Mouse (Mus musculus): ENCODE results near the gene Proca1. TPM values are rescaled to one million over a fixed set of nuclear protein-coding genes. Genes with fewer than 3 reads are reported as not detected.

Proca1 gene
- 1 to 10 TPM; 5.1 to 6.7 TPM for total RNA-seq (2021)
- long read RNA-seq, experiment 1, partial matches to known transcripts: 0 of 2 reads
- long read RNA-seq, experiment 1, other reads (novel, unspliced or antisense): 0 of 2 reads
- long read RNA-seq, experiment 2, partial matches to known transcripts: 0 of 4 reads
- long read RNA-seq, experiment 2, other reads (novel, unspliced or antisense): 1 of 4 reads

GRCm38 (mm10) chr11:78193113-78193512, at the start of gene Proca1:
Gene Proca1 (plus strand): TSS chr11:78193392.
- intact Hi-C loops (cut with DNase I): no loop called here
- DNase-seq (ENCODE audit: low spot score in 2 of 2): no peak

GRCm38 (mm10) chr11:78143520-78143919, 49.7 kb upstream of the Proca1 start:
- intact Hi-C loops (cut with DNase I): no loop called here
- DNase-seq (ENCODE audit: low spot score in 2 of 2): no peak

DNA sequence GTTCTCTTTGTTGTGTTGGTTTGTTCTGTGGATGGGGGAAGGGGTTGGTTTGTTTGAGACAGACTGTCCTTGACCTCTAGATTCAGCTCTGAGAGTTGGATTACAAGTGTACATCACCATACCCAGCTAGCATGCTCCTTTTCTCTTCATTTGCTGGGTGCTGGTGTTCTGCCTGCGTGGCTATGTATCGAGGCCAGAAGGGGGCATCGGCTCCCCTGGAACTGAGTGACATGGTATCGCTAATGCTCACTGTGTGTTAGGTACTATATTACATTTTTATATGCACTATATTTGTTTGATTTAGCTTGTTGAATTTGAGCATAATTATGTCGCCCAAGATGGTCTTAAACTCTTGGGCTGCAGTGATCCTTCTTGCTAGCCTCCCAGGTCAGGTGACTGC, 47.0 kb upstream of the Proca1 start:
- intact Hi-C loops (cut with DNase I): loop anchor here (5.0 kb wide), 1 partner anchor 49 kb away; no protein-coding TSS in a partner anchor
- no peak for DNase-seq (ENCODE audit: low spot score in 2 of 2)

DNA sequence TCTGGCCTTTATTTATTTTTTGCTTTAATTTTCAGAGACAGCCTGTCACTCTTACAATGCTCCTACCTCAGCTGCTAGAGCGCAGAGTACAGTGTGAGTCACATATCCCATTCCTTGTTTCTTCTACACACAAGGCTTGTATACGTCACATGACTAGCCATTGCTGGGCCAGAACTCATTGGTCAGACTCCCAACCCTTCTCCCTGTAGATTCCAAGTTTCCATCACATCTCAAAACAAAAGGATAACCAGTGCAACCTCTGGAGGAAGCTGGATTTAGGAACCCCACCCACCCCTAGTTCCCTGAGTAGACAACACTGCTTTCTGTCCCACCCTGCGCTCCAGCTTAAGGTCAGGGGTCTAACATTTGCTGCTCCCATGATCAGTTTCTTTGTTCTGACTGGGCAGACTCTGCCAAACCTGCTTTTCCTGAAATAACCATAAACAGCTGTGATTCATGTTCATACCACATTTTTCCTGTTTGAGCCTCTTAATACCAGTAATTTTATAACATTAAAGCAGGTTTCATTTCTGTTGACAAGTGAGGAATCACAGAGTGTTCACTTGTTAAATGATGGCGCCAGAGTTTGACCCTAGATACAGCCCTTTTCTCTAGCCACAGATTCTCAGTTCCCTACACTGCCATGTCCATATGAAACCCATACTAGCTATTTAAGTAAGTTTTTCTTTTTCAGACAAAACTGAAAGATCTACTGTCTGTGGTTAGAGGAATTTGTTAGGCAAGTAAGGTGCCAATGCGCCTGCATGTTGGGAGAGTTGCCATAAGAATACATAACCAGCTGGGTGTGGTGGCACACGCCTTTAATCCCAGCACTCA, 46.3 kb upstream of the Proca1 start:
- DNase-seq (ENCODE audit: low spot score in 2 of 2): no peak
- intact Hi-C loops (cut with DNase I): loop anchor here (5.0 kb wide), 1 partner anchor 50 kb away; no protein-coding TSS in a partner anchor

GRCm38 (mm10) chr11:78151161-78151560, 42.0 kb upstream of the Proca1 start:
- intact Hi-C loops (cut with DNase I): loop anchor here (5.0 kb wide), 1 partner anchor 69 kb away; the partner anchor contains the start of gene Eral1
- no peak for DNase-seq (ENCODE audit: low spot score in 2 of 2)

DNA sequence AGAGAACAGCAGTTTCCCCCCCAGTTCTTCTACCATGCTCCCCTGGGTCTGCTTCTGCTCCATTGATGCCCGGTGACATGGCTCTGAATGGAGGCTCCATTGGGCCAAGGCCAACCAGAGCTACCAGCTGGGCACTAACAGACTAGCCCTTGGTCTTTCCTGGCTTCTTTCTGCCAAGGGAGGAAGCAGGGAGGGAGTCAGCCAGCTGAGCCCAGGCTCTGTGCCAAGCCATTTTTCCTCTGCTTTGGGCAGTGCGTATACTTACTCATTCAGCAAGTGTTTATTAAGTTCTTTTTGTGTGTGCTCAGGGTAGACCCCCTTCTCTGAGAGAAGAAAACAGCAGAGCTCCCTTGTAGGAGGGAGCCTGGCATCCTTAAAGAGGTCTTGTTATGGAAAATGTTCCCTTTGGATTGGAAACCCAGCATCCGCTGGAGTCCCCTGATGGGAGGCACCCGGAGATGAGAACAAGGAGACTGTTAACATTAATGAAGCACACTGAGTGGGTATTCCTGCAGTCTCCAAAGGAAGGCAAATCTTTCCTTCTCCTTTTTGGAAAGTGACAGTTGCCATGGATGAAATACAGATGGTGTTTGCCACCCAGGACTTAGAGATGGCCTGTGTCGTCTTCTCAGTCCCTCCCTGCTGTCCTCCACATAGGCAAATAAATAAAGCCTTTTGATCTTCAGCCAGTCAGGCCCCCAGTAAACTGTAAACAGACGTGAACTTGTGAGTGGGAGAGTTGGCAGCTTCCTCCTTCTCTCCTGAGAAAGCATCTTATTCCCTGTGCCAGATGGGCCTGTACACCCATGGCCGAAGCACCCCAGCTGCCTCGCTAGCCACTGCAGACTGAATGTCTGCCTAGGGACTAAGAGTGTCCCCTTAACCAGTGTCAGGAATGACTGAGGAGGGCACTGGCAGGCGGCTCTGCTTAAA, 40.6 kb upstream of the Proca1 start:
- intact Hi-C loops (cut with DNase I): loop anchor here (5.0 kb wide), 1 partner anchor 70 kb away; the partner anchor contains the start of gene Eral1

DNA sequence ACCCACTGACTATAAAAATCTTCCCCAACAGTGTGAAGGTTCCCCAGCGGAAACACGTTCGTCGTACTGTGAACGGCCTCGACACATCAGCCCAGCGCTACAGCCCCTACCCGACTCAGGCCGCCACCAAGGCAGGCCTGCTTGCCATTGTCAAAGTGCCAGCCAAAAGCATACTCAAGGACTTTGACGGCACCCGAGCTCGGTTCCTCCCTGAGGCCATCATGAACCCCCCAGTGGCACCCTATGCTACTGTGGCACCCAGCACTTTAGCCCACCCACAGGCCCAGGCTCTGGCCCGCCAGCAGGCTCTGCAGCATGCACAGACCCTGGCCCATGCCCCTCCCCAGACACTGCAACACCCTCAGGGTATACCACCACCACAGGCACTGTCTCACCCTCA, 39.4 kb upstream of the Proca1 start:
- intact Hi-C loops (cut with DNase I): loop anchor here (5.0 kb wide), 1 partner anchor 71 kb away; the partner anchor contains the start of gene Eral1
- DNase-seq (ENCODE audit: low spot score in 2 of 2): no peak

More for the DNA sequence above, 40.6 kb upstream of the Proca1 start:
- DNase-seq (ENCODE audit: low spot score in 2 of 2): peak; percentile 86 to 92

- no peak for DNase-seq (ENCODE audit: low spot score in 2 of 2)
- intact Hi-C loops (cut with DNase I): no loop called here
Observed at GRCm38 (mm10) chr11:78155674-78156073, 37.5 kb upstream of the Proca1 start.

DNA sequence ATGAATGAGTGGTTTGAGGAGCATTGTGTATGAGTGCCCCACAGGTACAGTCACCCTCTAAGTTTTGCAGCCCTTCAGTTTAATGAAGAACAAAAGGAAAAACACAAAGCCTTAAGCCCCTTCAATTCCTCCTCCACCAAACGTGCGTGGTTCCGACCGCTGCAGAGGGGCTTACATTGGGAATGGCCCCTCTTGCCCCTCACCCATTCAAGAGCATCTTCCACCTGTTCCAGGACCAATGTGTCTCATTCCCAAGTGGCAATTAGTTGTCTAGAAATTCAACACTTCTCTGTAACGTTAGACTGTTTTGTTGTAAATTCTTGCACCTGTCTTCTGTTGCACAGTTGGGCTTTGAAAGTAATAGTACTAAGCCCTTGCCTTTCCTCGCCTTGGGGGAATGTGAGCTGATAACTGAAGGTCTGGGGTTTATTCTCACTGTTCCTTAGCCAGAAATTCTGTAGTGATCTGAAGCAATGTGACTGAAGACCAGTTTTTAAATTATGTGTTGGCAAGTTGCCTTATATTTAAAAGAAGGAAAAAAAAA, 37.0 kb upstream of the Proca1 start:
- intact Hi-C loops (cut with DNase I): no loop called here

GRCm38 (mm10) chr11:78159096-78159495, 34.1 kb upstream of the Proca1 start:
- peak; percentile 85 to 94 for DNase-seq (ENCODE audit: low spot score in 2 of 2)
- intact Hi-C loops (cut with DNase I): no loop called here

More for the DNA sequence above, 37.0 kb upstream of the Proca1 start:
- DNase-seq (ENCODE audit: low spot score in 2 of 2): no peak

DNA sequence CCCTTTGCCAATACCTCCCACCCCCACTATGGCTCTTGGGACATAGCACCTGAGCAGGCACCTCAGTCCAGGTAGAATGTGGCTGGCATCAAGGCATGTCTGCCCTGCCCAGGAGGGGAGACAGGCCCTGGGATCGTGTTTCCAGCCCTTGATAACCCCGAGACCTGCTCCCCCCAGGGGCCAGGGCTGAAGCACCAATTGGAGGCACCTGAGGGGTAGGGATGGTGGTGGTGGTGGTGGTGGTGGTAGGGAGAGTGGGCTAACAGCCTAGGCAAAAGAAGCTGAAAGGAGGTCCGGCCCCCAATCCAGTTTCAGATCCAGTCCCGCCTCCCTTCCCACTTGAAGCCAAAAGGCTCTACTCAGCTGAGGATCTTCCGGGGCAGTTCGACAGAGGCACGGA, 33.6 kb upstream of the Proca1 start:
- DNase-seq (ENCODE audit: low spot score in 2 of 2): no peak
- intact Hi-C loops (cut with DNase I): no loop called here

DNA sequence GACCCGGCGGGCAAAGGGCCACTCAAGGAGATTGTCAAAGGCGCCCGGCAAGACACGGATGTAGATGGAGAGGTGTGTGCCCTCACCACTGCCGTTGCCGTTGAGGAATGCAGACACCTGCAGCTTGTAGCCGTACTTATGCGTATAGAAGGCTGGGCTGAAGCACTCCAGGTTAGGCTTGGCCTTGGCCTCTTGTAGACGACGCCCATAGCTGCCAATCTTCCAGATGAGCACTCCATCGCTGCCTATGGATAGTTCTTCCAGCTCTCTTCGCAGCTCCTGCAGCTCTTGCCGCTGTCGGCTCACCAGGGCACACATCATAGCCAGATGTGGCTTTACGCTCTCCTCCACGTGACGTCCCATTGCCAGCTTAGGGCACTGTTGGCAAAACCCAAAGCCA, 33.0 kb upstream of the Proca1 start:
- intact Hi-C loops (cut with DNase I): no loop called here
- no peak for DNase-seq (ENCODE audit: low spot score in 2 of 2)

GRCm38 (mm10) chr11:78160675-78161074, 32.5 kb upstream of the Proca1 start:
- no peak for DNase-seq (ENCODE audit: low spot score in 2 of 2)
- intact Hi-C loops (cut with DNase I): no loop called here

- intact Hi-C loops (cut with DNase I): no loop called here
- no peak for DNase-seq (ENCODE audit: low spot score in 2 of 2)
Observed at GRCm38 (mm10) chr11:78161169-78161568, 32.0 kb upstream of the Proca1 start.

DNA sequence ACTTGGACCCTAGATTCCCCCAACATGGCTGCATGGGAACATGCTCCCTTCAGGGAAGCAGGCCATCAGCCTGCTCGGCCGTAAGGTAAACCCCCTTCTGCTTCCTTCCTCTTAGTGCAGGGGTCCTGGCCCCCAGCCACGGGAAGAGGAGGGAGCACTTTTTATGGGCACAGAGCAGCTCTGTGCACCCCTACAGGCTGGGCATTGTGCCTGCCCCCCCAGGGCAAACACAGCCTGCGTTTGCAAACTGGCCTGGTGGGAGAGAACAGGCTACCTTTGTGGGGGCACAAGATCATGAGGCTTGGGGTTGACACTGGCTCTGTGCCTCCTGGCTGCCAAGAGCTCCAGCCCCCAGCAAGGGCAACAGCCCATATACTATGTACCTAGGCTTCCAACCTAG, 31.2 kb upstream of the Proca1 start:
- intact Hi-C loops (cut with DNase I): no loop called here
- peak in 1 of 2 experiments; percentile 40 for DNase-seq (ENCODE audit: low spot score in 2 of 2)

GRCm38 (mm10) chr11:78162504-78162903, 30.7 kb upstream of the Proca1 start:
- intact Hi-C loops (cut with DNase I): no loop called here
- DNase-seq (ENCODE audit: low spot score in 2 of 2): peak; percentile 64 to 86

DNA sequence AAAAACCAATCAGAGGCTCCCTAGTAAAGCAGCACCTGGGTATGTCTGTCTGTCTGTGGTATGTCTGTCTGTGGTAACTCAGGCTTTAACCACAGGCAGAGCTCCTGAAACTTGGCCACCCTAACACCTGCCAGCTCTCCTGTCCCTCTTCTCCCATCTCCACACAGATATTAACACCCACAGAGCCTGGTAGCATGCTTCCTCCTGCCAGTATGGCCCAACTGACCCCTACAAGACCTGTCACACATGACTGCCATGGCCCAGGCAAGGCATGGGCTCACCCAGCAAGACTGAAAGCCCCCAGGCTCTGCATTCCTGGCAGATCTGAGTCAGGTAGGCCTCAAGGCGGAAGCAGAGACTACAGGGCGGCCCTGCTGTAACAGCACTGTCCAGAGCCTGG, 30.1 kb upstream of the Proca1 start:
- intact Hi-C loops (cut with DNase I): no loop called here
- no peak for DNase-seq (ENCODE audit: low spot score in 2 of 2)

DNA sequence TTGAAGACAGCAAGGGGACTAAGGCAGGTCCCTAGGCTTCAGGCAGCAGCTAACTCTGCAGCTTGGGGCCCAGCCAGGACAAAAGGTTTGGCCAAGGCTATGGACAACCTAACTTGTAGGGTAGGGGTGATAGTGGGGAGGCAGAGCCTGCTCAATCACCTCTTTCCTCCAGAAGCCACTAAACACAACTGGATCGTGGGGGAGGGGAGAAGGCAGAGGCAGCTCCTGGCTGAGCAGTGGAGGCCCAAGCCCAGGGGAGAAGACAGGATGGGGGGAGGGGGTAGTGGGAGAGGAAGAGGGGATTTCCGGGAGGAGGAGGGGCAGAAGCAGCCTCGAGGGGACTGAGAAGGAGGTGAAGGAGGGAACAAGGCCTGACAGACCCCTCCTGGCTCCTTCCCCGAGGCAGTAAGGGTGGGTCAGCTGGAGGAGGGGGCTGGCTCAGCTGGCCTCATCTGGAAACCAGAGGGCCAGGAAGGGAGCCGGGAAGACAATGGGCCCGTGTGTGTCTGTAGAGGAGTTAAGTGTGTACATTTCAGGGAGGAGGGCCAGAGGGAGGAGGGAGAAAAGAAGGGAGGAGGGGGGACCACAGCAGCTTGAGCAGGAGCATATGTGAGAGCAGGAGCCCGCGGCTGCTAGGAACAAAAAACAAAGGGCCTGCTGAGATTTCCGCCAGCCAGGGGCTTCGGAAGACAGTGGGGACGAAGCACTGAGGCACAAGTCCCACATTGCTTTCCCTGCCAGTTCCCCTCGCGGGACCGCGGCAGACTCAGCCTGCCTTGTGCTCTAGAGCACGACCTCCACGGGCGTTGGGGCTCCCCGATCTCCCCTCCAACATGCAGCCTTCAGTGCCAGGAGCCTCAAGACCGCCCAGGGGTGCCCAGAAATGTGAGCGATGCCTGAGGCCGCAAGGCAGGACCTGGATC, 29.2 kb upstream of the Proca1 start:
- peak in 1 of 2 experiments; percentile 45 for DNase-seq (ENCODE audit: low spot score in 2 of 2)
- intact Hi-C loops (cut with DNase I): no loop called here

Data from left cerebral cortex, postnatal 14 days (tissue).